Mouse (Mus musculus): ENCODE measurements around the gene Epn3. TPM values are rescaled to one million over a fixed set of nuclear protein-coding genes. Genes with fewer than 3 reads are reported as not detected.

Epn3 gene
- polyA plus RNA-seq (2017; shearing (Covaris generic)) = not detected

GRCm38 (mm10) chr11:94499661-94500152 lies at the start of gene Epn3:
Epn3 (minus strand) TSS chr11:94499974.
- no peak for ATAC-seq

- peak; percentile 86 for ATAC-seq
Measured at GRCm38 (mm10) chr11:94548888-94549690, 49.3 kb upstream of the Epn3 start, which contains the start of gene Rsad1. Rsad1 (minus strand) TSS chr11:94549255.

- ATAC-seq = peak; percentile 34
Measured at GRCm38 (mm10) chr11:94548041-94548784, 48.4 kb upstream of the Epn3 start.

- no peak for ATAC-seq
Measured at GRCm38 (mm10) chr11:94547271-94547670, 47.5 kb upstream of the Epn3 start.

- ATAC-seq = no peak
Measured at GRCm38 (mm10) chr11:94546381-94546780, 46.6 kb upstream of the Epn3 start.

- ATAC-seq = no peak
Measured at GRCm38 (mm10) chr11:94544422-94544821, 44.6 kb upstream of the Epn3 start.

- ATAC-seq = no peak
Measured at GRCm38 (mm10) chr11:94543932-94544331, 44.2 kb upstream of the Epn3 start.

GRCm38 (mm10) chr11:94543344-94543743 lies 43.6 kb upstream of the Epn3 start:
- no peak for ATAC-seq

- no peak for ATAC-seq
Measured at GRCm38 (mm10) chr11:94542400-94542799, 42.6 kb upstream of the Epn3 start.

- no peak for ATAC-seq
Measured at GRCm38 (mm10) chr11:94539761-94540160, 40.0 kb upstream of the Epn3 start.

- ATAC-seq = no peak
Measured at GRCm38 (mm10) chr11:94538733-94539292, 39.0 kb upstream of the Epn3 start.

GRCm38 (mm10) chr11:94533171-94533570 lies 33.4 kb upstream of the Epn3 start:
- ATAC-seq = no peak

GRCm38 (mm10) chr11:94528879-94529278 lies 29.1 kb upstream of the Epn3 start:
- no peak for ATAC-seq

GRCm38 (mm10) chr11:94526171-94526879 lies 26.6 kb upstream of the Epn3 start:
- ATAC-seq = no peak

- ATAC-seq = no peak
Measured at GRCm38 (mm10) chr11:94521219-94521843, 21.6 kb upstream of the Epn3 start, which contains the start of gene Mycbpap. Mycbpap (minus strand) TSS chr11:94521742.

GRCm38 (mm10) chr11:94513452-94513851 lies 13.7 kb upstream of the Epn3 start:
- ATAC-seq = no peak

- no peak for ATAC-seq
Measured at GRCm38 (mm10) chr11:94508976-94509375, 9.2 kb upstream of the Epn3 start.

GRCm38 (mm10) chr11:94501482-94501881 lies 1.7 kb upstream of the Epn3 start:
- ATAC-seq = no peak

- no peak for ATAC-seq
Measured at GRCm38 (mm10) chr11:94500362-94500761, 588 bp upstream of the Epn3 start.

GRCm38 (mm10) chr11:94499035-94499434 lies 739 bp downstream of the Epn3 start:
- no peak for ATAC-seq

GRCm38 (mm10) chr11:94498093-94498996 lies 1.4 kb downstream of the Epn3 start:
- ATAC-seq = no peak
